Mouse (Mus musculus): ENCODE data around the gene Bbs1. TPM values are rescaled to one million over a fixed set of nuclear protein-coding genes. Genes with fewer than 3 reads are reported as not detected.
"Not testable (repeated sequence)": the region's sequence is repeated elsewhere in the genome, so short reads cannot be mapped to it uniquely, and the experiment has no call there.

Gene Bbs1
- polyA plus RNA-seq, 1 experiment = 1.3 TPM

DNA sequence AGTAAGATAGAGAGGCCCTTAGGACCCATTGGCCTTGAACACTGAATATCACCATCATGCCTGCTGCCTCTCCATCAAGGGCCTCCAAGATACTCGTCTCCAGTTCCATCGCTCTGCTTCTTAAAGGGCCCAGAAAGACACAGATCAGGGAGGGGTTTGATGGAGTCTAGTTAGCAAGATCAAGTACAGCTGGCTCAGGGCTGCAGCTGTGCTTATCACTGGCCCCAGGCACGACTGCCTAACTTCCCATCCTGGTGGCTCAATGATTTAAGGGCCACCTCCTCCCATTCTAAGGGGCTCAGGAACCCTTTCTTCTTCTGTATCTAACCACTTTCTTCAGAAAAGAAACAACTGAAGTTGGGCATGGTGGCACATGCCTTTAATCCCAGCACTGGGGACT is 14.6 kb downstream of the Bbs1 start:
- 64% methylated on average over 3 of the region's 3 CpGs for WGBS
- no peak for DNase-seq (ENCODE audit: low read depth, low spot score)

DNA sequence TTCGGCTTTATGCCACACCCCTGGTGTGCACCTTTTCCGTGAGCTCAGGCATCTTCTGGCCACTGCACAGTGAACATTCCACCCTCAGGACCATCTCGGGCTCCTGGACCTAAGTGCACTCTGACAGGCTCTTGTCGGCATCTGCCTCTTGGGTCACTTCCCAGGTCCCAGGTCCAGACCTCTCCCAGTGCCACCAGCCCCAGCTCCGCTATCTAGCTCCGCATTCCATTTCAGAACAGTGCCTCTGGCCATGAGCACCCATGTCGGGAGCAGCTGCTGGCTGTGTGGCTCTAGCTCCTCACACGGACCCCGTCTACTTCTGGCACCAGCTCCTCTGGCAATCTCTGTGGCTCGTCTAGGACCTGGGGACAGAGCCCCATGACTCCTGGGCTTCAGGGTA is 16.6 kb downstream of the Bbs1 start:
- WGBS = 82% methylated on average over 10 of the region's 10 CpGs

DNA sequence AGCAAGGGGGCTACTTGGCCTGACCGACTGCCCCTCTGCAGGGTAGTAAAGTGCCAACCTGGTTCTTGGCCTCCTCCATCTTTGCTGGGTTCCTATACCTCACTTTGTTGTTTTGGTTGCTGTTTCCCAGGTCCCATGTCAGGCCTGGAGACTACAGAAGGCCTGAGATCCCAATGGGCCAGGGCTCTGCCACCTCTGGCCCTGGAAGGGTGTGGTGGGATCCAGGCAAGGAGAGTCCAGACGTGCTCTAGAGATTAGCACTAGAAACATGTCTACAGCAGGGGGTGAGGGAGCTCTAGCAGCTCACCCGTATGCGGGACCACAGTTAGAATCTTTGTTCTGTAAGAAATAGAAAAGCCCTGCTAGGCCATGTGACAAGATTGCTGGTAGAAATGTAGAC is 22.5 kb downstream of the Bbs1 start:
- no peak for DNase-seq (ENCODE audit: low read depth, low spot score)
- WGBS = 86% methylated on average over 4 of the region's 4 CpGs

More for the DNA sequence above, 16.6 kb downstream of the Bbs1 start:
- DNase-seq (ENCODE audit: low read depth, low spot score) = no peak

DNA sequence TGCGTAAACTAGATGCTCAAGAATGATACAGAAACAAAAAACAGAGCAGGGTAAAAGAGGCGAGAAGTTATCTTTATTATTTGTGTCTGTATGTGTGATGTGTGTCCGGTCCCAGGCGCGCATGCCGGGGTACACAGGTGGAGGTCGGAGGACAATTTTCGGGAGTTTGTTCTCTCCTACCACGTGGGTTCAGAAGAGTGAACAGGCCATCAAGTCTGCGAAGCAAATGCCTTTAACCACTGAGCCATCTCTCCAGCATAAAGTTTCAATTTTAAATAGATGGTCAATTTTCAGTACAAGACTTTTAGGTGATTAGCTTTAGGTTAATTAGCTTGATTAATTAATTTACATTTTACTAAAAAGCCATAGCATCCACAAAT is 27.1 kb downstream of the Bbs1 start:
- DNase-seq (ENCODE audit: low read depth, low spot score) = no peak
- WGBS = 49% methylated on average over 10 of the region's 10 CpGs

- under 1% methylated on average over 52 of the region's 52 CpGs for WGBS
- DNase-seq (ENCODE audit: low read depth, low spot score) = peak; percentile 78
Observed at GRCm38 (mm10) chr19:4878405-4879323, 27.8 kb downstream of the Bbs1 start, which contains the start of gene Zdhhc24. Gene Zdhhc24, plus strand, starts transcription at chr19:4878668.

DNA sequence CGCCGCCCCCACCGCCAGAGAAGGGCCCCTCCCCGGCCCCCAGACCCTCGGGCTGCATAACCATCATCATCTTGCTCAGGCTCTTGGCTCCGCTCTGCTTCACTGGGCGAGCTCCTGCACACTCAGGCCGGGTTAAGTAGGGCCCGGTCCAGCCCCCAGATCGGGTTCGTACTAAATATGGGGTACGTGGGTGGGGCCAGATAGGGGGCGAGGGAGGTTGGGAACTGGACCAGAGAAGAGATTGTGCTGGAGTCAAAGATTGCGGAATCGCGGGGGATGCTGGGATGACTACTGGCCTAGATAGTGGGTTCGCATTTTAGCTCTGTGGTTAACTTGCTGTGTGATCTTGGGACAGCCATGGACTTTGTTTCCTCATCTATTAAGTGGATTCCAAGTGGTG is 28.6 kb downstream of the Bbs1 start, which contains the start of gene Actn3:
Gene Actn3, minus strand, starts transcription at position 125 of the 400 bp plus-strand sequence.
- WGBS = 7% methylated on average over 17 of the region's 17 CpGs
- no peak for DNase-seq (ENCODE audit: low read depth, low spot score)

GRCm38 (mm10) chr19:4876755-4877154 is 29.7 kb downstream of the Bbs1 start:
- WGBS = 74% methylated on average over 3 of the region's 3 CpGs
- no peak for DNase-seq (ENCODE audit: low read depth, low spot score)

- 59% methylated on average over 4 of the region's 4 CpGs for whole genome bisulfite sequencing
- DNase-seq (ENCODE audit: low read depth, low spot score) = no peak
Observed at GRCm38 (mm10) chr19:4876241-4876640, 30.2 kb downstream of the Bbs1 start.

DNA sequence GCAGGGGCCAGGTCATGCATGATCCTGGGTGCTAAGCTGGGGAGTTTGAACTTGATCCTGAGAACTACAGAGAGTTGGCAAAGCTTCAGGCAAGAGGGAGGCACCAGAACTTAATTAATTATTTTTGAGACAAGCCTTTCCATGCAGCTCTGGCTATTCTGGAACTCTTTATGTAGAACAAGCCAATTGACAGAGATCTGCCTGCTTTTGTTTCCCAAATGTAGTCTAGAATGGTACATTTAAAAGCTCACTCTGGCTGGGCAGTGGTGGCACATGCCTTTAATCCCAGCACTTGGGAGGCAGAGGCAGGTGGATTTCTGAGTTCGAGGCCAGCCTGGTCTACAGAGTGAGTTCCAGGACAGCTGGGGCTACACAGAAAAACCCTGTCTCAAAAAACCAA is 31.8 kb downstream of the Bbs1 start:
- 92% methylated on average over 1 of the region's 1 CpGs for WGBS
- DNase-seq (ENCODE audit: low read depth, low spot score) = not testable (repeated sequence)

DNA sequence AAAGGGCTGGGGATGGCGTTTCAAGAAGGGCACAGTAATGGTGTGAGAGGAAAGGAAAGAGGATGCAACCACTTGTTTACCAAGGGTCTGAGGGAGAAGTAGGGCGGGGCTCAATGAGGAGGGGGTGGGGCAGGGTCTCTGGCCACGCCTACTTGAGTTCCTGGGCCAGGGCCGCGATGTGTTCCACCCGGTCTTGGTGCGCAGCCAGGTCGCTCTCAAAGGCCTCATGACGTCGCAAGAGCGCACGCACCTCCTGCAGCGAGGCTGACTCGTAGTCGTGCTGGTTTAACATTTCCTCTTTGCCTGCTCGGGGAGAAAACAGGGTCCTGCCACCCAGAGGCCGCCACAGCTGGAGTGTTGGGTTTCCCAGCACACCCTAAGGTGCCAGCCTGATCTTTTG is 41.3 kb downstream of the Bbs1 start:
- DNase-seq (ENCODE audit: low read depth, low spot score) = no peak
- 3% methylated on average over 17 of the region's 17 CpGs for WGBS

- WGBS = 71% methylated on average over 6 of the region's 6 CpGs
- no peak for DNase-seq (ENCODE audit: low read depth, low spot score)
Observed at GRCm38 (mm10) chr19:4863048-4863447, 43.4 kb downstream of the Bbs1 start.

GRCm38 (mm10) chr19:4859081-4859480 is 47.3 kb downstream of the Bbs1 start:
- 62% methylated on average over 6 of the region's 6 CpGs for WGBS
- DNase-seq (ENCODE audit: low read depth, low spot score) = no peak

DNA sequence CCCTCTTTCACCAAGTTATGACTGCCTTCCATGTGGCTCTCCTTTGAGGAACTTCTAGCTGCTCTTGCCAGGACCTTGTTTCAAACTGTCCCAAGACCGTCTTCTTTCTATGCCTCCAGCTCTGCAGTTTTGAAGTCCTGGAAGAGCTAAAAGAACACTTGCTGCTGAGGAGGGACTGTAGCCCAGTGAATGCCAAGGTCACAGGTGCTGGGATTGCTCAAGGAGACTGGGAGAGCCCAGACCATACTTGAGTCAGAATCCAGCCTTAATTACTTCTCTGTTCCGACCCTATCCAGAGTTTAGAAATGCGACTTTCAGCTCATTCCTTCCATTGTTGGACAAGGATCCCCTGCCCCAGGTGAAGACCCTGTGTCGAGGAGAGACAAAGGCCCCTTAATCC is 50.5 kb downstream of the Bbs1 start:
- 81% methylated on average over 4 of the region's 4 CpGs for WGBS

GRCm38 (mm10) chr19:4855470-4855820 is 51.0 kb downstream of the Bbs1 start:
- WGBS = 8% methylated on average over 14 of the region's 14 CpGs
- no peak for DNase-seq (ENCODE audit: low read depth, low spot score)

More for the DNA sequence above, 50.5 kb downstream of the Bbs1 start:
- DNase-seq (ENCODE audit: low read depth, low spot score) = no peak

- DNase-seq (ENCODE audit: low read depth, low spot score) = no peak
- WGBS = 2% methylated on average over 45 of the region's 45 CpGs
Observed at GRCm38 (mm10) chr19:4854552-4855469, 51.6 kb downstream of the Bbs1 start, which contains the start of gene Ctsf. Gene Ctsf, plus strand, starts transcription at chr19:4855130.

- 50% methylated on average over 5 of the region's 5 CpGs for WGBS
- no peak for DNase-seq (ENCODE audit: low read depth, low spot score)
Observed at GRCm38 (mm10) chr19:4850281-4850680, 56.1 kb downstream of the Bbs1 start.

DNA sequence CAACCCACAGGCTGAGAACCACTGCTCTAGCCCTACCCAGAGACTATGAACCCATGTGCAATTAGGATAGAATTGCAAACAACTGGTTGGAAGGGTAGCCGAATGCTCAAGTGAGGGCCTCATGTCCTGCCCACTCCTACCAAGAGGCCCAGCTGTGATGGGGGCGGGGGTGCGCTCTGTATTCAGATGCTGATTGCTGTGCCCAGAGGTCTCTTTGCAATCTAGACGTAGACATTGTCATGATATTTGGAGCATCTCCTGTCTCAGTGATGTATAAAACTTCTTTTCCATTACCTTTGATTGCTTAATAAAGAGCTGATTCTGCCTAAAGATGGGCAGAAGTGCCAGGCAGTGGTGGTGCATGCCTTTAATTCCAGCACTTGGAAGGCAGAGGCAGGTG is 56.6 kb downstream of the Bbs1 start:
- 53% methylated on average over 4 of the region's 4 CpGs for WGBS
- no peak for DNase-seq (ENCODE audit: low read depth, low spot score)

- WGBS = 18% methylated on average over 7 of the region's 7 CpGs
- no peak for DNase-seq (ENCODE audit: low read depth, low spot score)
Observed at GRCm38 (mm10) chr19:4847490-4847889, 58.9 kb downstream of the Bbs1 start.

- WGBS = 67% methylated on average over 2 of the region's 2 CpGs
Observed at GRCm38 (mm10) chr19:4845846-4846245, 60.6 kb downstream of the Bbs1 start.

GRCm38 (mm10) chr19:4842611-4843010 is 63.8 kb downstream of the Bbs1 start:
- DNase-seq (ENCODE audit: low read depth, low spot score) = no peak
- WGBS = 47% methylated on average over 2 of the region's 2 CpGs

More at GRCm38 (mm10) chr19:4845846-4846245, 60.6 kb downstream of the Bbs1 start:
- DNase-seq (ENCODE audit: low read depth, low spot score) = no peak

Data from large intestine, adult 2 months (tissue).